8 mouse cellular contexts compared by ENCODE assay signal in genomic region chr16:18195068-18195467, GRCm38 (mm10). TPM values are rescaled to one million over a fixed set of nuclear protein-coding genes. Genes with fewer than 3 reads are reported as not detected.
DNase-seq lines count a peak whose midpoint lies in the region; ATAC-seq and TF ChIP-seq lines count a peak whose summit lies in the region.
"Had no signal": no experiment of that assay in that cellular context is flagged by ENCODE, and none has a peak within 500 bp of the region (broad histone marks: within the 10 kb centered on the region; RNA-seq: fewer than 3 reads in every experiment).

No protein-coding gene starts in this region.

- peak overlapping the region; percentile 52 for H3K27ac ChIP-seq in embryonic facial prominence, embryonic 15.5 days (replicated peaks)
- H3K27ac ChIP-seq in intestine, postnatal 0 days (ENCODE audit: low read depth, low read length), result peak overlapping the region; percentile 47; the same call in 1 of the 2 replicates

- no peak overlapping the region for H3K4me3 ChIP-seq in embryonic facial prominence, embryonic 15.5 days (replicated peaks)
- H3K4me3 ChIP-seq in intestine, postnatal 0 days (ENCODE audit: low read depth, low read length), result no peak overlapping the region

- H3K4me2 ChIP-seq in embryonic facial prominence, embryonic 15.5 days (replicated peaks), result no peak overlapping the region
- no peak overlapping the region; the same call in 1 of the 2 replicates for H3K4me2 ChIP-seq in intestine, postnatal 0 days (replicated peaks; ENCODE audit: low read depth)

- peak; percentile 49; the same call in 1 of the 2 replicates for ATAC-seq in embryonic facial prominence, embryonic 15.5 days (ENCODE audit: insufficient number of reproducible peaks, low FRiP score, low TSS enrichment, low read depth)
- ATAC-seq in intestine, postnatal 0 days, result peak; percentile 84

- H3K36me3 ChIP-seq in embryonic facial prominence, embryonic 15.5 days, result no peaks in the 10 kb centered on the region
- H3K36me3 ChIP-seq in intestine, postnatal 0 days (ENCODE audit: control insufficient read depth, insufficient read depth), result no peaks in the 10 kb centered on the region

- peaks cover 10% of the 10 kb centered on the region for H3K4me1 ChIP-seq in embryonic facial prominence, embryonic 15.5 days
- peaks cover 7% of the 10 kb centered on the region; the same call in 1 of the 2 replicates for H3K4me1 ChIP-seq in intestine, postnatal 0 days (replicated peaks; ENCODE audit: control insufficient read depth, insufficient read depth, low read length)

- H3K9ac ChIP-seq in embryonic facial prominence, embryonic 15.5 days, result no peak overlapping the region
- H3K9ac ChIP-seq in intestine, postnatal 0 days (ENCODE audit: low read depth, low read length), result no peak overlapping the region

- TF ChIP-seq CTCF in intestine, postnatal 0 days (IDR thresholded peaks at IDR 0.05; ENCODE audit: low read depth), result no peak

- DNase-seq in urinary bladder, adult 18-20 months (ENCODE audit: low spot score in 2 of 2), result peak; percentile 26 to 44
- DNase-seq in urinary bladder, adult 2 months (ENCODE audit: low spot score), result no peak
- peak; percentile 81 to 86 for DNase-seq in right cerebral cortex, adult 2 months (ENCODE audit: low spot score in 2 of 2)
- DNase-seq in embryo, embryonic 10 days (ENCODE audit: low spot score), result no peak
- no peak for DNase-seq in cerebellum, adult 18-20 months

- no peaks in the 10 kb centered on the region for H3K27me3 ChIP-seq in embryonic facial prominence, embryonic 15.5 days
- H3K27me3 ChIP-seq in intestine, postnatal 0 days (replicated peaks; ENCODE audit: control insufficient read depth, insufficient read depth, low read length), result no peaks in the 10 kb centered on the region

- WGBS in embryonic facial prominence, embryonic 15.5 days, result 38% methylated on average over 5 of the region's 5 CpGs
- WGBS in intestine, postnatal 0 days, result 29% methylated on average over 5 of the region's 5 CpGs

- H3K9me3 ChIP-seq in embryonic facial prominence, embryonic 15.5 days (replicated peaks), result no peaks in the 10 kb centered on the region
- no peaks in the 10 kb centered on the region for H3K9me3 ChIP-seq in intestine, postnatal 0 days (ENCODE audit: control insufficient read depth)

RNA-seq across cellular contexts. Expression of gene Ccdc188, which starts 22.6 kb away (rescaled TPM):
- not detected in 2 replicates for polyA plus RNA-seq in urinary bladder, adult 2 months (2012; rRNA removed)
- not detected in 2 replicates for polyA plus RNA-seq in embryonic facial prominence, embryonic 15.5 days (2015; fragmentation: Nextera tagmentation; extraction: Ambion mirVana)
- polyA plus RNA-seq in intestine, postnatal 0 days (2015; fragmentation: Nextera tagmentation; extraction: Ambion mirVana), result not detected in 2 replicates
- polyA plus RNA-seq: lung, embryonic 16.5 days had no signal

RNA-seq across cellular contexts. Expression of gene Zdhhc8, which starts 39.9 kb away (rescaled TPM):
- 27.3 and 35.1 TPM in 2 replicates for polyA plus RNA-seq in urinary bladder, adult 2 months (2012; rRNA removed)
- polyA plus RNA-seq in embryonic facial prominence, embryonic 15.5 days (2015; fragmentation: Nextera tagmentation; extraction: Ambion mirVana), result 24.3 and 24.7 TPM in 2 replicates
- polyA plus RNA-seq in intestine, postnatal 0 days (2015; fragmentation: Nextera tagmentation; extraction: Ambion mirVana), result 4.3 and 5.0 TPM in 2 replicates

RNA-seq across cellular contexts. Expression of gene Trmt2a, which starts 53.4 kb away (rescaled TPM):
- polyA plus RNA-seq in urinary bladder, adult 2 months (2012; rRNA removed), result 55.6 and 56.7 TPM in 2 replicates
- 114 TPM in 2 replicates for polyA plus RNA-seq in embryonic facial prominence, embryonic 15.5 days (2015; fragmentation: Nextera tagmentation; extraction: Ambion mirVana)
- 26.1 and 28.7 TPM in 2 replicates for polyA plus RNA-seq in intestine, postnatal 0 days (2015; fragmentation: Nextera tagmentation; extraction: Ambion mirVana)

RNA-seq across cellular contexts. Expression of gene Ranbp1, which starts 53.5 kb away (rescaled TPM):
- polyA plus RNA-seq in urinary bladder, adult 2 months (2012; rRNA removed), result 88.4 and 90.6 TPM in 2 replicates
- 450 and 466 TPM in 2 replicates for polyA plus RNA-seq in embryonic facial prominence, embryonic 15.5 days (2015; fragmentation: Nextera tagmentation; extraction: Ambion mirVana)
- polyA plus RNA-seq in intestine, postnatal 0 days (2015; fragmentation: Nextera tagmentation; extraction: Ambion mirVana), result 229 and 231 TPM in 2 replicates

Comparison
In these comparisons a context has a peak if more than half of its experiments do, and no peak if none do; other contexts are left out.
1. DNase-seq: peak in urinary bladder, adult 18-20 months (2 of 2) and right cerebral cortex, adult 2 months (2 of 2); none in urinary bladder, adult 2 months (single experiment), embryo, embryonic 10 days (single experiment) and cerebellum, adult 18-20 months (0 of 2).